Mouse (Mus musculus): ENCODE data around the gene Tmtc1. TPM values are rescaled to one million over a fixed set of nuclear protein-coding genes. Genes with fewer than 3 reads are reported as not detected.

Tmtc1 gene
- total RNA-seq, 1 experiment = 5.8 TPM

GRCm38 (mm10) chr6:148259979-148260728 lies 184.0 kb downstream of the Tmtc1 start:
- in situ Hi-C loops (cut with MboI; ENCODE audit: low sequenced_read_pairs in 2 of 2, unreplicated experiment in 2 of 2) = no loop called here
- no peaks in the 10 kb centered on the region for H3K4me1 ChIP-seq (ENCODE audit: control insufficient read depth in 2 of 2, insufficient read depth in 2 of 2, low read length in 2 of 2, poor library complexity in 1 of 2)
- H3K4me3 ChIP-seq (ENCODE audit: insufficient read depth in 1 of 2, low read depth in 1 of 2, low read length in 2 of 2, poor library complexity in 1 of 2, severe bottlenecking in 1 of 2) = no peak overlapping the region
- H3K9me3 ChIP-seq (ENCODE audit: control insufficient read depth, insufficient read depth, low read depth, low read length) = no peaks in the 10 kb centered on the region
- no peak for DNase-seq (ENCODE audit: low read depth, low spot score)
- H3K27ac ChIP-seq (ENCODE audit: insufficient read depth, low read depth, low read length, poor library complexity, severe bottlenecking) = no peak overlapping the region
- TF ChIP-seq MAFK (IDR thresholded peaks at IDR 0.05; ENCODE audit: insufficient read depth, low read depth, low read length) = no peak
- no peak for TF ChIP-seq HCFC1 (IDR thresholded peaks at IDR 0.05; ENCODE audit: borderline replicate concordance, insufficient read depth, low read length)
- no peak for TF ChIP-seq ZC3H11A (IDR thresholded peaks at IDR 0.05; ENCODE audit: borderline replicate concordance, low read depth, low read length)
- no peak for TF ChIP-seq ZNF384 (IDR thresholded peaks at IDR 0.05; ENCODE audit: low read depth, low read length)
- no peak for TF ChIP-seq CHD2 (IDR thresholded peaks at IDR 0.05; ENCODE audit: low read depth, low read length)
- H3K36me3 ChIP-seq (ENCODE audit: control insufficient read depth, insufficient read depth, low read length, poor library complexity, severe bottlenecking) = no peaks in the 10 kb centered on the region
- no peak overlapping the region for H3K9ac ChIP-seq (ENCODE audit: insufficient read depth, low read depth, low read length, poor library complexity, severe bottlenecking)

DNA sequence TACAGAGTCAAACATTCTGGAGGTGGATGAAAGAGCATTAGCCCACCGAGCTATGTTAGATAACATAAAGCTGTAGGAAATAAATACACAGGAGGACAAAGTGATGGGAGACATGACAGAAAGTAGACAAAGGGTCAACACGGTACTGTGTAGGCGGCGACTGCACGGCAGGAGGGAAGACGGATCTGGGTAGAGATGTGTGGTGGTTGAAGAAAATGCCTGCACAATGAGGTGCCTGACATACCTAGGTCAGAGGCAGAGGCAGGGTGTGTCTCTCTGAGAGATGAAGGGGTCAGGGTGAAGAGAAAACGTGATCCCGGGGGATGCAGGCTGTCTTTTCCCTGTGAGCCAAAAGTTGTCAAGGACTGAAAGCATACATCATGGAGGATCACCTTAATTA lies 185.1 kb downstream of the Tmtc1 start:
- TF ChIP-seq HCFC1 (IDR thresholded peaks at IDR 0.05; ENCODE audit: borderline replicate concordance, insufficient read depth, low read length) (no peak), ZC3H11A (IDR thresholded peaks at IDR 0.05; ENCODE audit: borderline replicate concordance, low read depth, low read length) (no peak), CHD2 (IDR thresholded peaks at IDR 0.05; ENCODE audit: low read depth, low read length) (no peak), ZNF384 (IDR thresholded peaks at IDR 0.05; ENCODE audit: low read depth, low read length) (no peak)
- Histone ChIP-seq H3K36me3 (ENCODE audit: control insufficient read depth, insufficient read depth, low read length, poor library complexity, severe bottlenecking) (no peaks in the 10 kb centered on the region), H3K9me3 (ENCODE audit: control insufficient read depth, insufficient read depth, low read depth, low read length) (no peaks in the 10 kb centered on the region), H3K27ac (ENCODE audit: insufficient read depth, low read depth, low read length, poor library complexity, severe bottlenecking) (no peak overlapping the region), H3K9ac (ENCODE audit: insufficient read depth, low read depth, low read length, poor library complexity, severe bottlenecking) (no peak overlapping the region), H3K4me1 (ENCODE audit: control insufficient read depth in 2 of 2, insufficient read depth in 2 of 2, low read length in 2 of 2, poor library complexity in 1 of 2) (no peaks in the 10 kb centered on the region), H3K4me3 (ENCODE audit: insufficient read depth in 1 of 2, low read depth in 1 of 2, low read length in 2 of 2, poor library complexity in 1 of 2, severe bottlenecking in 1 of 2) (no peak overlapping the region)
- DNase-seq (ENCODE audit: low read depth, low spot score) = no peak
- in situ Hi-C loops (cut with MboI; ENCODE audit: low sequenced_read_pairs in 2 of 2, unreplicated experiment in 2 of 2) = no loop called here

DNA sequence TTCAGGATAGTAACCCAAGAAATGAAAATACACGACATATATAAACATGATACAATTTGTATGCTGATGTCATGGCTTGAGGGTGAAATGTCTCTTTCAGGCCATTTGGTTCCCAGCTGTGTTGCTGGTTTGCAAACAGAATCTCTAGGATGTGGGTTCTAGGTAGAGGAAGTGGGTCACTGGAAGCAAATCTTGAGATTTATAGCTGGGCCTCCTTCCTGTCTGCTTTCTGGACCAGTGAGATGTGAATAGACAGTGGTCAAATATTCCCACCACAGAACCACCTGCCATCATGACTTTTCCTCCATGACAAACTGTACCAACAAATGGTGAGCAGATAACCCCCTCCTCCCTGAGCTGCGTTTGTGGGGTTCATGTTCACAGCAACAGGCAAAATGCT lies 186.4 kb downstream of the Tmtc1 start:
- in situ Hi-C loops (cut with MboI; ENCODE audit: low sequenced_read_pairs in 2 of 2, unreplicated experiment in 2 of 2) = no loop called here
- no peaks in the 10 kb centered on the region for H3K4me1 ChIP-seq (ENCODE audit: control insufficient read depth in 2 of 2, insufficient read depth in 2 of 2, low read length in 2 of 2, poor library complexity in 1 of 2)
- no peaks in the 10 kb centered on the region for H3K9me3 ChIP-seq (ENCODE audit: control insufficient read depth, insufficient read depth, low read depth, low read length)
- no peak overlapping the region for H3K27ac ChIP-seq (ENCODE audit: insufficient read depth, low read depth, low read length, poor library complexity, severe bottlenecking)
- no peak for TF ChIP-seq MAFK (IDR thresholded peaks at IDR 0.05; ENCODE audit: insufficient read depth, low read depth, low read length)
- no peak for TF ChIP-seq CHD2 (IDR thresholded peaks at IDR 0.05; ENCODE audit: low read depth, low read length)
- TF ChIP-seq HCFC1 (IDR thresholded peaks at IDR 0.05; ENCODE audit: borderline replicate concordance, insufficient read depth, low read length) = no peak
- no peak for TF ChIP-seq ZNF384 (IDR thresholded peaks at IDR 0.05; ENCODE audit: low read depth, low read length)
- no peak for TF ChIP-seq ZC3H11A (IDR thresholded peaks at IDR 0.05; ENCODE audit: borderline replicate concordance, low read depth, low read length)
- H3K4me3 ChIP-seq (ENCODE audit: insufficient read depth in 1 of 2, low read depth in 1 of 2, low read length in 2 of 2, poor library complexity in 1 of 2, severe bottlenecking in 1 of 2) = no peak overlapping the region
- no peak overlapping the region for H3K9ac ChIP-seq (ENCODE audit: insufficient read depth, low read depth, low read length, poor library complexity, severe bottlenecking)
- H3K36me3 ChIP-seq (ENCODE audit: control insufficient read depth, insufficient read depth, low read length, poor library complexity, severe bottlenecking) = no peaks in the 10 kb centered on the region
- DNase-seq (ENCODE audit: low read depth, low spot score) = no peak

- DNase-seq (ENCODE audit: low read depth, low spot score) = no peak
- Histone ChIP-seq H3K36me3 (ENCODE audit: control insufficient read depth, insufficient read depth, low read length, poor library complexity, severe bottlenecking) (no peaks in the 10 kb centered on the region), H3K9ac (ENCODE audit: insufficient read depth, low read depth, low read length, poor library complexity, severe bottlenecking) (no peak overlapping the region), H3K4me3 (ENCODE audit: insufficient read depth in 1 of 2, low read depth in 1 of 2, low read length in 2 of 2, poor library complexity in 1 of 2, severe bottlenecking in 1 of 2) (no peak overlapping the region), H3K4me1 (ENCODE audit: control insufficient read depth in 2 of 2, insufficient read depth in 2 of 2, low read length in 2 of 2, poor library complexity in 1 of 2) (no peaks in the 10 kb centered on the region), H3K27ac (ENCODE audit: insufficient read depth, low read depth, low read length, poor library complexity, severe bottlenecking) (no peak overlapping the region), H3K9me3 (ENCODE audit: control insufficient read depth, insufficient read depth, low read depth, low read length) (no peaks in the 10 kb centered on the region)
- in situ Hi-C loops (cut with MboI; ENCODE audit: low sequenced_read_pairs in 2 of 2, unreplicated experiment in 2 of 2) = no loop called here
- TF ChIP-seq MAFK (IDR thresholded peaks at IDR 0.05; ENCODE audit: insufficient read depth, low read depth, low read length) (no peak), ZC3H11A (IDR thresholded peaks at IDR 0.05; ENCODE audit: borderline replicate concordance, low read depth, low read length) (no peak), CHD2 (IDR thresholded peaks at IDR 0.05; ENCODE audit: low read depth, low read length) (no peak)
Observed at GRCm38 (mm10) chr6:148256109-148256508, 188.1 kb downstream of the Tmtc1 start.

Measured in ES-E14 (cell line).